Comparison of ENCODE assay signal across 8 mouse cellular contexts in genomic region chr11:19963717-19964141, GRCm38 (mm10). TPM values are rescaled to one million over a fixed set of nuclear protein-coding genes. Genes with fewer than 3 reads are reported as not detected.
DNase-seq lines count a peak whose midpoint lies in the region; ATAC-seq lines count a peak whose summit lies in the region.

No protein-coding gene starts in this region.

- H3K9me3 ChIP-seq in liver, embryonic 13.5 days (replicated peaks) = no peaks in the 10 kb centered on the region

- peaks cover 68% of the 10 kb centered on the region for H3K4me1 ChIP-seq in liver, embryonic 13.5 days (replicated peaks)

- no peak overlapping the region for H3K4me3 ChIP-seq in liver, embryonic 13.5 days (replicated peaks)

- no peak overlapping the region for H3K9ac ChIP-seq in liver, embryonic 13.5 days

- 22% methylated on average over 12 of the region's 12 CpGs for WGBS in liver, embryonic 13.5 days (ENCODE audit: insufficient replicate concordance)

- H3K27me3 ChIP-seq in liver, embryonic 13.5 days = no peaks in the 10 kb centered on the region

- H3K4me2 ChIP-seq in liver, embryonic 13.5 days = peak overlapping the region; percentile 11; the same call in 1 of the 2 replicates

- DNase-seq in adrenal gland, adult 8-10 months = peak; percentile 53
- DNase-seq in adrenal gland, postnatal 25 days = no peak
- DNase-seq in induced T-regulatory cell, adult 2 months (ENCODE audit: low read depth) = peak; percentile 43
- no peak for DNase-seq in liver, embryonic 13.5 days
- DNase-seq in cerebellum, adult 9-11 months = no peak
- DNase-seq in gastrocnemius, adult 18-20 months (ENCODE audit: low spot score) = no peak
- DNase-seq in layer of hippocampus, postnatal 36 days = no peak

- peak overlapping the region; percentile 37 for H3K27ac ChIP-seq in liver, embryonic 13.5 days

- ATAC-seq in activated CD4-positive, CD25-positive, alpha-beta regulatory T cell, adult 4 months = peak; percentile 27
- peak; percentile 41; the same call in 1 of the 2 replicates for ATAC-seq in liver, embryonic 13.5 days (ENCODE audit: low read depth)

- H3K36me3 ChIP-seq in liver, embryonic 13.5 days = no peaks in the 10 kb centered on the region

RNA-seq across cellular contexts. Expression of gene Spred2, which starts 39.6 kb away (rescaled TPM):
- 10 to 100 TPM; 31.6 to 39.9 (median 37.2) TPM for total RNA-seq in adrenal gland, adult 8-10 months (2022)
- 30.1 and 34.5 TPM in 2 replicates for total RNA-seq in adrenal gland, postnatal 25 days (2021)
- 1 to 10 TPM; 2.1 to 3.4 TPM for polyA plus RNA-seq in activated CD4-positive, CD25-positive, alpha-beta regulatory T cell, adult 4 months (2017; shearing (Covaris generic))
- polyA plus RNA-seq in liver, embryonic 13.5 days (2015; fragmentation: Nextera tagmentation; extraction: Ambion mirVana) = 2.3 and 2.5 TPM in 2 replicates
- total RNA-seq in gastrocnemius, adult 18-20 months (2021) = 1 to 10 TPM; 4.1 to 6.4 TPM
- 10 to 100 TPM; 94.2 to 95.2 TPM for total RNA-seq in layer of hippocampus, postnatal 36 days (2021)

Comparison
In these comparisons a context has a peak if more than half of its experiments do, and no peak if none do; other contexts are left out.
1. DNase-seq: peak in adrenal gland, adult 8-10 months (single experiment) and induced T-regulatory cell, adult 2 months (single experiment); none in adrenal gland, postnatal 25 days (single experiment), liver, embryonic 13.5 days (single experiment), cerebellum, adult 9-11 months (single experiment), gastrocnemius, adult 18-20 months (single experiment) and layer of hippocampus, postnatal 36 days (0 of 2).